Mouse (Mus musculus) frontal cortex, postnatal 25 days (tissue): ENCODE measurements at regions not wholly inside any gene's neighbourhood (a gene's known extent, or its start where the extent isn't known, plus 50 kb on each side); places are given as distances from the start of the nearest gene placed in this dataset.

Experiments
- DNase-seq, 2 experiments: peaks; one replicate each; pipeline ENCODE4 v3.0.0; 2022; ENCODE audit warnings: low spot score in 2 of 2

GRCm38 (mm10) chr13:54285968-54286367, 85.2 kb upstream of the Cplx2 start:
- peak in 1 of 2 experiments; percentile 43 for DNase-seq

GRCm38 (mm10) chr13:54286616-54287015, 84.5 kb upstream of the Cplx2 start:
- no peak for DNase-seq

GRCm38 (mm10) chr13:54290066-54290465, 81.1 kb upstream of the Cplx2 start:
- DNase-seq: no peak

GRCm38 (mm10) chr13:54292394-54292793, 78.8 kb upstream of the Cplx2 start:
- DNase-seq: no peak

- DNase-seq: no peak
Measured at GRCm38 (mm10) chr13:54293006-54293405, 78.1 kb upstream of the Cplx2 start.

GRCm38 (mm10) chr13:54295475-54296259, 75.5 kb upstream of the Cplx2 start:
- no peak for DNase-seq

GRCm38 (mm10) chr13:54296260-54296555, 74.9 kb upstream of the Cplx2 start:
- DNase-seq: no peak

GRCm38 (mm10) chr13:54298851-54299250, 72.3 kb upstream of the Cplx2 start:
- no peak for DNase-seq

GRCm38 (mm10) chr13:54299295-54299694, 71.9 kb upstream of the Cplx2 start:
- no peak for DNase-seq

- no peak for DNase-seq
Measured at GRCm38 (mm10) chr13:54301110-54301509, 70.0 kb upstream of the Cplx2 start.

- no peak for DNase-seq
Measured at GRCm38 (mm10) chr13:54301677-54302076, 69.5 kb upstream of the Cplx2 start.

GRCm38 (mm10) chr13:54302351-54303070, 68.6 kb upstream of the Cplx2 start:
- DNase-seq: peak in 1 of 2 experiments; percentile 35

GRCm38 (mm10) chr13:54303071-54303924, 67.9 kb upstream of the Cplx2 start:
- peak; percentile 58 to 68 for DNase-seq

- DNase-seq: no peak
Measured at GRCm38 (mm10) chr13:54304251-54304650, 66.9 kb upstream of the Cplx2 start.

- DNase-seq: no peak
Measured at GRCm38 (mm10) chr13:54308591-54308990, 62.6 kb upstream of the Cplx2 start.

GRCm38 (mm10) chr13:54309354-54309753, 61.8 kb upstream of the Cplx2 start:
- no peak for DNase-seq

GRCm38 (mm10) chr13:54310144-54310543, 61.0 kb upstream of the Cplx2 start:
- no peak for DNase-seq

- DNase-seq: no peak
Measured at GRCm38 (mm10) chr13:54311327-54312026, 59.7 kb upstream of the Cplx2 start.

- peak in 1 of 2 experiments; percentile 56 for DNase-seq
Measured at GRCm38 (mm10) chr13:54312405-54313185, 58.6 kb upstream of the Cplx2 start.

- DNase-seq: no peak
Measured at GRCm38 (mm10) chr13:54315333-54315732, 55.8 kb upstream of the Cplx2 start.

GRCm38 (mm10) chr13:54316907-54317306, 54.2 kb upstream of the Cplx2 start:
- DNase-seq: no peak
